Mouse (Mus musculus) embryonic facial prominence, embryonic 11.5 days (tissue): ENCODE measurements at regions not wholly inside any gene's neighbourhood (a gene's known extent, or its start where the extent isn't known, plus 50 kb on each side); places are given as distances from the start of the nearest gene placed in this dataset.
A peak's percentile ranks its signal among the peaks of the same experiment; 100 is the strongest.

Source experiments
- ATAC-seq: fragments of 200-750 bp; cut with Nextera tagmentation; replicated peaks from 2 replicates; pipeline ENCODE4 v1.8.0; 2017; ENCODE audit warnings: low read depth; ENCODE audit not compliant: insufficient number of reproducible peaks, low FRiP score, low TSS enrichment
- DNase-seq: peaks from one replicate; pipeline ENCODE4 v3.0.0-alpha.2; 2015; ENCODE audit warnings: low spot score
- H3K27ac ChIP-seq: fragments of 300-500 bp; sonication (generic); replicated peaks from 2 replicates; pipeline ENCODE4 v1.5.1; 2014; ENCODE audit warnings: mild to moderate bottlenecking, low read depth, low read length, control low read depth
- H3K27me3 ChIP-seq: fragments of 300-500 bp; sonication (generic); 2 replicates; pipeline ENCODE4 v1.6.1; 2014; ENCODE audit warnings: mild to moderate bottlenecking, low read length, moderate library complexity, mixed read lengths; ENCODE audit not compliant: control insufficient read depth, insufficient read depth
- H3K36me3 ChIP-seq: fragments of 300-500 bp; sonication (generic); replicated peaks from 2 replicates; pipeline ENCODE4 v1.6.1; 2014; ENCODE audit warnings: low read depth, mild to moderate bottlenecking, low read length, moderate library complexity, mixed read lengths; ENCODE audit not compliant: control insufficient read depth, insufficient read depth
- H3K4me1 ChIP-seq: fragments of 300-500 bp; sonication (generic); 2 replicates; pipeline ENCODE4 v1.6.1; 2014; ENCODE audit warnings: low read length, mixed read lengths; ENCODE audit not compliant: control insufficient read depth, insufficient read depth
- H3K4me2 ChIP-seq: fragments of 300-500 bp; sonication (generic); 2 replicates; pipeline ENCODE4 v1.6.1; 2014; ENCODE audit warnings: low read depth, mild to moderate bottlenecking, control low read depth, low read length, moderate library complexity
- H3K4me3 ChIP-seq: fragments of 300-500 bp; sonication (generic); 2 replicates; pipeline ENCODE4 v1.5.1; 2014; ENCODE audit warnings: low read depth, low read length, control low read depth
- H3K9ac ChIP-seq: fragments of 300-500 bp; sonication (generic); replicated peaks from 2 replicates; pipeline ENCODE4 v1.6.1; 2014; ENCODE audit warnings: mild to moderate bottlenecking, control low read depth, low read length
- H3K9me3 ChIP-seq: fragments of 300-500 bp; sonication (generic); replicated peaks from 2 replicates; pipeline ENCODE4 v1.6.1; 2016; ENCODE audit warnings: mild to moderate bottlenecking, low read length, inconsistent platforms, mixed read lengths; ENCODE audit not compliant: control insufficient read depth
- WGBS: fragments of 180-500 bp; shearing (Covaris S2); extraction: QIAGEN DNeasy Blood & Tissue Kit; methylation state at CpG from one replicate; pipeline ENCODE4 v1.1.7; 2014; 5-methylcytosine and 5-hydroxymethylcytosine counted together

DNA sequence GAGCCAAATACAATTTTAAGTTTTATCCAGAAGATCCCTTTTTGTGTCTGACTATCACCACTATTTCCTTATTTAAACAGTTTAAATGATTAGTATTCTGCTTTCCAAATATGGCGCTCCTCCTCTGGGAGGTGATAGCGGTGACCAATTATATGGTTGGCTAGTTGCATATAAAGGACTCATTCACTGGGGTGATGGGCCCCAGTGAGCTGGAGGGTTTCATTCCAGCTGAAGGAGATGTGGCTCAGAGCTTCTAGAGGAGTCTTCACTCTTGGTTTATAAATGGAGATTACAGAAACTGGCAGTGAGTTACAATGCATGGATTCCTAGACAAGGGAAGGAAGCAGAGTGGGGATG lies 50.7 kb upstream of the Gm7361 start:
- 52% methylated on average over 2 of the region's 2 CpGs for WGBS
- ATAC-seq: no peak
- no peaks in the 10 kb centered on the region for H3K27me3 ChIP-seq

DNA sequence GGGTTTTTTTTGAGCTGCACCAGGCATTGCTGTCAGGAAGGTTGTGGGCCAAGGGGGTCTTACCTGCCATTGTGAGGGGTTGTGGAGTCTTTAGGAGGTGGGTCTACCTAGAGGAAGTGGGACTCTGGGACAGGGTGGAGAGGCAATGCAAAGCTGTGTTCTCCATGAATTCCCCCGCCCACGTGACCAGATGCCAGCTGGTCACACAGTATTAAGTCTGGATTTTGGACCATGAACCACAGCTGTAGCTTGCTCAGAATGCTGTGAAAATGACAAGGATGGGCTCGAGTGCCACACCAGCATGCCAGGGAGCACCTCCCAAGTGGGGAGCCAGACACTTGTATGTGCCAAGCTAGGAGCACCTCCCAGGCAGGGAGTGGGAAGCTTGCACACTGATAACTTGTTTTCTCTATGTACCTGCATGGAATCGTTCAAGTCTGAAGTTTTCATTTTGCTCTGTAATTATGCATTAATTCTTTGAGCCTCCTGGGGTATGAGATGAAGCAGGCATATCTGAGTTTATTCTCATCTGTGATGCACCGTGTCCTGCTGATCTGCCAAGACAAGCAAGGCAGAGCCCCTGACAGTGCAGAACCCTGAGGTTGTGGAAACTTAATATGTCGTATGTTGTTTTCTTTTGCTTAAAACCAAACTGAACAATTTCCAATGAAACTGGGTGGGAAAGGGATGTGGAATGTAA lies 51.3 kb upstream of the Gm7361 start:
- no peak for ATAC-seq
- no peak overlapping the region for H3K27ac ChIP-seq

More for the DNA sequence above, 50.7 kb upstream of the Gm7361 start:
- H3K4me1 ChIP-seq: no peaks in the 10 kb centered on the region
- no peak overlapping the region for H3K4me2 ChIP-seq
- H3K9ac ChIP-seq: no peak overlapping the region
- no peak for DNase-seq
- H3K36me3 ChIP-seq: no peaks in the 10 kb centered on the region
- no peak overlapping the region for H3K27ac ChIP-seq
- no peak overlapping the region for H3K4me3 ChIP-seq
- no peaks in the 10 kb centered on the region for H3K9me3 ChIP-seq

DNA sequence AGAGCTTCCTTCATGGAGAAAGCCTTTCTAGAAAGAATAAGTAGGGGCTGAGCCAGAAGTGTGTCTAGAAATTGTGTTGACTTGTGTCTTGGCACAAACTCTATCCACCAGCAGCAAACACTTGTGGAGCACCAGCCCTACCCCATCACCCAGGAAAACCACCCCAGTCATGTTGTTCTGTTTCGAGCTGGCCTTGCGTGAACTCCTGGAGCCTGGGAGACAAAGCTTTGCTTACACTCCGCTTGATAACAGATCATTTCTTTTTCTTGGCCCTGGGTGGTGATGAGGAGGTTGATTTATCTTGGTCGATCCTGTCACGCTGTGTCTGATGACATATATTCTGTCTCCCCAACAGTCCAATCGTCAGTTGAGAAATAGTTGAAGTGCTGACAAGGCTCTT lies 55.0 kb upstream of the Gm7361 start:
- no peak overlapping the region for H3K4me3 ChIP-seq
- DNase-seq (no peak), ATAC-seq (no peak)
- H3K4me2 ChIP-seq: no peak overlapping the region
- H3K36me3 ChIP-seq: no peaks in the 10 kb centered on the region
- no peaks in the 10 kb centered on the region for H3K27me3 ChIP-seq
- H3K9me3 ChIP-seq: no peaks in the 10 kb centered on the region
- 92% methylated on average over 6 of the region's 6 CpGs for WGBS
- no peaks in the 10 kb centered on the region for H3K4me1 ChIP-seq
- no peak overlapping the region for H3K27ac ChIP-seq
- no peak overlapping the region for H3K9ac ChIP-seq

More for the DNA sequence above, 51.3 kb upstream of the Gm7361 start:
- Histone ChIP-seq H3K27me3 (no peaks in the 10 kb centered on the region), H3K4me2 (no peak overlapping the region), H3K4me3 (no peak overlapping the region), H3K36me3 (no peaks in the 10 kb centered on the region), H3K9ac (no peak overlapping the region), H3K9me3 (no peaks in the 10 kb centered on the region), H3K4me1 (no peaks in the 10 kb centered on the region)
- no peak for DNase-seq
- WGBS: 73% methylated on average over 6 of the region's 6 CpGs

DNA sequence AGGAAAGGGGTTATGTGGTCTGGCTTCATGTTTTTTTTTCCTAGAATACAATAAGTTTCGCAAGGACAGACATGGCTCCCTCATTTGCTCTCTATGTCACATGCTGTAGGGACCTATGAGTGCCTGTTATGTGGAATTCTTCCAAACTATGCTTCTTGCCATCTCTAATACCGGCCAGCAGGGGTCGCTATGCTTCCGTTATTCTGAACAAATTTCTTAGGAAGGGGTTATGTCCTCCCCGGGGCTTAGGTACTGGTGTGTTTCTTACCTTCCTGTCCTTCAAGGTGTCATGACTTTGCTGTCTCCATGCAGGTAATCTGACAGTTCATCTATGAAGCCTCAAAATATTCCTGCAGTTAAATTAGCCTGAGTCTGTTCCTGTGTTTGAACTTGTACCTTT lies 68.1 kb upstream of the Gm7361 start:
- Histone ChIP-seq H3K9me3 (no peaks in the 10 kb centered on the region), H3K9ac (no peak overlapping the region), H3K36me3 (no peaks in the 10 kb centered on the region), H3K27ac (no peak overlapping the region), H3K27me3 (no peaks in the 10 kb centered on the region), H3K4me1 (no peaks in the 10 kb centered on the region), H3K4me2 (no peak overlapping the region), H3K4me3 (no peak overlapping the region)
- ATAC-seq: no peak
- WGBS: 14% methylated on average over 5 of the region's 5 CpGs
- DNase-seq: peak; percentile 51

DNA sequence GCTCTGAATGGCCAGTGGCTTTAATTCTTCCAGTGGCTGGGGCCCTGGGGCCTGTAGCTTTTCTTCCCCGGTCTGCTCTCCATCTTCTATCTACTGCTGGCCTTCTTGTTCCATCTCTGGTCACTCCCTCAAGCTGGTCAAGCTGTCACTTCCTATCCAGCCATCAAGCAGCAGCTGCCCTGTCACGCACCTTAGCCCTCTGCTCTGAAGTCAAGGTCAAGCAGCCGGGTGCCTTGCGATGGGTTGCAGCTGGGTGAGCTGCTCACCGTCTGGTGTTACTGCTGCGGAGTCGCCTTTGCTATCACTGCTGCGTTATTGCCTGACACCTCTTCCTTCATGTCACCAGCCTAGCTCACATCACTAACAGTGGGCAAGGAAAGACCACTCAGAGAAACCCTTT lies 66.0 kb upstream of the Gm10220 start:
- 75% methylated on average over 8 of the region's 8 CpGs for WGBS

DNA sequence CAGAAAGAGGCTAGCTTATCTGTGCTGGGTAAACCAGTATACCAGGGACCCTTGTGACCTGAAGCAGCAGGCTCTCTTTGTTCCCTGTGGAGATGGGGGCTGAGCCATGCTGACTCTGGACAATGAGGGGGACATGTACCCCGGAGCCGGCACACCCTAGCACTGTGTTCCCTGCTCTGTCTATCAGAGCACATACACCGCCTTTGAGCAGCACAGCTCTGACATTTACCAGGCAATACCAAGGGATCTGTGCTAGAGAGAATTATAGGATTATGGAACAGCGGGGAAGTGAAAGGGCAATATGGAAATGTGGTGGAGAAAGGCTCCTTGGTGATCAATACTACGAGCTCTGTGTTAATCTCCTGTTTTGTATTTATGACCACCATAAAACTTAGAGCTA lies 64.2 kb upstream of the Gm10220 start:
- H3K36me3 ChIP-seq: no peaks in the 10 kb centered on the region
- no peaks in the 10 kb centered on the region for H3K9me3 ChIP-seq
- H3K27me3 ChIP-seq: no peaks in the 10 kb centered on the region
- no peak for DNase-seq
- no peak overlapping the region for H3K4me3 ChIP-seq
- no peaks in the 10 kb centered on the region for H3K4me1 ChIP-seq
- H3K9ac ChIP-seq: no peak overlapping the region
- no peak overlapping the region for H3K4me2 ChIP-seq
- 30% methylated on average over 5 of the region's 5 CpGs for whole genome bisulfite sequencing
- H3K27ac ChIP-seq: no peak overlapping the region
- ATAC-seq: no peak

More for the DNA sequence above, 66.0 kb upstream of the Gm10220 start:
- Histone ChIP-seq H3K4me1 (no peaks in the 10 kb centered on the region), H3K27me3 (no peaks in the 10 kb centered on the region), H3K27ac (no peak overlapping the region), H3K4me2 (no peak overlapping the region), H3K36me3 (no peaks in the 10 kb centered on the region), H3K9ac (no peak overlapping the region), H3K4me3 (no peak overlapping the region), H3K9me3 (no peaks in the 10 kb centered on the region)
- ATAC-seq: no peak
- DNase-seq: no peak

DNA sequence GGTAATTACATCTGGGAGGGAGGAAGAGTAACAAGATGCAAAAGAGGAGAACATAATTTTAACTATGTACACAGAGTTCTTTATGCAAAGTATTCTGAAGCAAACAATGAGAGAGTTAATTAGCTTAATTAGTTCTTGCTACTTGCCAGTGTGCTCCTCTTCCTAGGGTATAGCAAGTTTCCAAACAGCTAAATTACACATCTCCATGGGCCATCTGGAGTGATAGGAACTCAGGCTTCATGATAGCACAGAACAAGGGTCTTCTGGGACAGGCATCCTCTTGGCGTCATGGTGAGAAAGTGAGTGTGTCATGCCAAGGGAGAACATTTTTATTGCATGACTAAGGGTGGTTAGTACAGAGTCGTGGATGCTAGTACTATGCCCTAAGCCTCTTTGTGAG lies 54.8 kb upstream of the Gm10220 start:
- H3K9me3 ChIP-seq: no peaks in the 10 kb centered on the region
- no peaks in the 10 kb centered on the region for H3K27me3 ChIP-seq
- no peaks in the 10 kb centered on the region for H3K36me3 ChIP-seq
- no peak overlapping the region for H3K4me2 ChIP-seq
- WGBS: 78% methylated on average over 2 of the region's 2 CpGs
- ATAC-seq (no peak), DNase-seq (no peak)
- H3K4me3 ChIP-seq: no peak overlapping the region
- H3K4me1 ChIP-seq: no peaks in the 10 kb centered on the region
- no peak overlapping the region for H3K9ac ChIP-seq
- H3K27ac ChIP-seq: no peak overlapping the region

DNA sequence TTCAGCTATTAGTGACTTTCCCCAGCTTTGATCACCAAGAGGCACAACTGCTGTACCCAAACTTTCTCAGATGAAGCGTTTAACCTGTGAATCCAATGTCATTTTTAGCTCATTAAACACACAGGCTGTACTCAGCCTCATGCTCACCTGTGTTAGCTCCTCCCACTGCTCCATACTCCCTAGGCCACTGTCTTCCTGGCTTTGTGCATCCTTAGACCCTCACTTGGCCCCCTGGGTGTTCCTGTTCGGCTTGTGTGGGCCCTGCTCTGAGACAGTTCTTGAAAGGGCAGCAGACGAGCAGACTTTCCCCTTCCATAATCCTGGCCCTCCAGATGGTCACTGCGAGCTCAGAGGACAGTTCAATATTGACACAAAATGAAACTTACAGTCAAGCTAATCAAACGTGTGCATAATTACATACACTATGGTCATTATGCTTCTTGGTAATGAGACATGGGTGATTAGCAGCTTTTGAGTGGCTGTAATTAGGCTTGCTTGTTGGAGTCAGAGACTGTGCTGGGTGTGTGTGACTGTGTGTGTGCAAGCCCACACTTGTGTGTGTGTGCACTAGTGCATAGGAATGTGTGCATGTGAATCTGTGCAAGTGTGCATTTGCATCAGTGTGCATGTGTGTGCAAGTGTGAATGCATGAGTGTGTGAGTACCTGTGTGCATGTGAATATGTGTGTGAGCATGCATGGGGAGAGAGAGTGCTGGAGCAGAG lies 50.6 kb upstream of the Gm10220 start:
- no peak overlapping the region for H3K9ac ChIP-seq
- ATAC-seq (no peak), DNase-seq (no peak)
- 65% methylated on average over 5 of the region's 5 CpGs for WGBS
- H3K9me3 ChIP-seq: no peaks in the 10 kb centered on the region
- no peak overlapping the region for H3K4me3 ChIP-seq
- no peaks in the 10 kb centered on the region for H3K27me3 ChIP-seq
- H3K27ac ChIP-seq: no peak overlapping the region
- no peaks in the 10 kb centered on the region for H3K4me1 ChIP-seq
- H3K4me2 ChIP-seq: no peak overlapping the region
- no peaks in the 10 kb centered on the region for H3K36me3 ChIP-seq
